Mouse (Mus musculus) kidney, embryonic 15.5 days (tissue): ENCODE data around the gene Vsig8. TPM values are rescaled to one million over a fixed set of nuclear protein-coding genes. Genes with fewer than 3 reads are reported as not detected.

Experiments
- ATAC-seq: fragments of 200-750 bp; cut with Nextera tagmentation; replicated peaks from 2 replicates; pipeline ENCODE4 v1.8.0; 2017; ENCODE audit warnings: moderate TSS enrichment; ENCODE audit not compliant: low FRiP score
- H3K27ac ChIP-seq: fragments of 300-500 bp; sonication (generic); 2 replicates; pipeline ENCODE4 v1.5.1; 2015; ENCODE audit warnings: mild to moderate bottlenecking, inconsistent platforms
- H3K27me3 ChIP-seq: fragments of 300-500 bp; sonication (generic); 2 replicates; pipeline ENCODE4 v1.6.1; 2015; ENCODE audit warnings: inconsistent platforms
- H3K36me3 ChIP-seq: fragments of 300-500 bp; sonication (generic); 2 replicates; pipeline ENCODE4 v1.6.1; 2015; ENCODE audit warnings: inconsistent platforms
- H3K4me1 ChIP-seq: fragments of 300-500 bp; sonication (generic); 2 replicates; pipeline ENCODE4 v1.6.1; 2015; ENCODE audit warnings: inconsistent platforms
- H3K4me2 ChIP-seq: fragments of 300-500 bp; sonication (generic); 2 replicates; pipeline ENCODE4 v1.6.1; 2015; ENCODE audit warnings: moderate library complexity, mild to moderate bottlenecking, inconsistent platforms
- H3K4me3 ChIP-seq: fragments of 300-500 bp; sonication (generic); replicated peaks from 2 replicates; pipeline ENCODE4 v1.5.1; 2015; ENCODE audit warnings: mild to moderate bottlenecking, inconsistent platforms
- H3K9ac ChIP-seq: fragments of 300-500 bp; sonication (generic); 2 replicates; pipeline ENCODE4 v1.6.1; 2015; ENCODE audit warnings: mild to moderate bottlenecking, inconsistent platforms
- H3K9me3 ChIP-seq: fragments of 300-500 bp; sonication (generic); replicated peaks from 2 replicates; pipeline ENCODE4 v1.6.1; 2016; ENCODE audit warnings: inconsistent platforms
- WGBS: fragments of 180-500 bp; shearing (Covaris S2); methylation state at CpG from one replicate; pipeline ENCODE4 v1.1.7; 2015; ENCODE audit warnings: mixed read lengths; 5-methylcytosine and 5-hydroxymethylcytosine counted together
- polyA plus RNA-seq: library from polyadenylated mRNA; unstranded; fragments of >200 nt; fragmentation: Nextera tagmentation; extraction: Ambion mirVana; gene quantifications from 2 replicates; pipeline ENCODE4 v1.2.1, GENCODE M21; 2015

Vsig8 gene
- polyA plus RNA-seq = 0.57 and 0.59 TPM in 2 replicates

DNA sequence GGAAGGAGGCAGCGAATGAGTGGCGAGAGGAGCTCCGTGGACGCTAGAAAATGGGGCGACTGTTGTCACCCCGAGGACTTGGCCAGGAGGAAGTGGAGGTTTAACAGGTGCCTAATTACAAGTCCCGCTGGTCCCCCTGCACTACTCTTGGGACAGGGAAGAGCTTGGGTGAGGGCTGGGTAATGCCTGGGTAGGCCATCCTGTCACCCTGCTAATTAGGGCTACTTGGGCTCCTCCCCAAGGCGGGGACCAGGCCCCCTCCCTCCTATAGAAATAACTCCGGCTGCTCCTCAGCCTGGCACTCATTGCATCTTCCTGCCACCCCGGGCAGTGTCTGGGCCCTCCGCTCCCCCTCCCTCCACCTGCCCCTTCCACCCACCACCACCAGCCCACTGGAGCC, at the start of gene Vsig8:
TSS of gene Vsig8 (plus strand) at position 301 of the 400 bp plus-strand sequence.
- no peak within 1 kb of the TSS for H3K4me2 ChIP-seq
- H3K36me3 ChIP-seq = no peaks in the 10 kb centered on the region
- WGBS = 71% methylated on average over 11 of the region's 11 CpGs
- H3K27ac ChIP-seq = no peak within 1 kb of the TSS
- H3K4me1 ChIP-seq = peaks cover 39% of the 10 kb centered on the region
- no peak within 1 kb of the TSS for H3K4me3 ChIP-seq
- ATAC-seq = no peak
- peaks cover 28% of the 10 kb centered on the region for H3K27me3 ChIP-seq
- H3K9me3 ChIP-seq = no peaks in the 10 kb centered on the region
- no peak within 1 kb of the TSS for H3K9ac ChIP-seq

DNA sequence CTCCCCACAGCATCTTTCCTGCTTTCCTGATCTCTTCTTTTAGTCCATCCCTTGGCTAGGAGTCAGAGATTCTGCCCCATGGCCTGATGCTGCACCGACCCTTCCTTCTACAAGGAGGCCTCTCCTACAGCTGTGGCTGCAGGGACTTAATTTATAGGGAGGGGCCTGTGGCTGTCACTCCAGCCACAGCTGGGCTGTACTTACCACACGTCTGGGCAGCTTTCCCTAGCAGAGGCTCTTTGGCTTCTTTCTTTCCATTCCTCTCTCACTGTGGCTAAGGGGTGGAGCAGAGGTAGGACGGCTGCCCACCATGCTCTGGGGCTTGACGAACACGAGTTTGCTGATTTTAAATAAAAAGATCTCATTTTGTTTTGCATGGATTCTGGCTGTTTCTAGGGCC, 48.7 kb upstream of the Vsig8 start:
- 56% methylated on average over 5 of the region's 5 CpGs for WGBS
- no peak overlapping the region for H3K27ac ChIP-seq
- H3K27me3 ChIP-seq = no peaks in the 10 kb centered on the region
- peaks cover 52% of the 10 kb centered on the region for H3K4me1 ChIP-seq
- H3K4me3 ChIP-seq = no peak overlapping the region
- ATAC-seq = no peak
- H3K36me3 ChIP-seq = peaks cover 36% of the 10 kb centered on the region
- H3K9me3 ChIP-seq = no peaks in the 10 kb centered on the region
- no peak overlapping the region for H3K9ac ChIP-seq
- H3K4me2 ChIP-seq = no peak overlapping the region

DNA sequence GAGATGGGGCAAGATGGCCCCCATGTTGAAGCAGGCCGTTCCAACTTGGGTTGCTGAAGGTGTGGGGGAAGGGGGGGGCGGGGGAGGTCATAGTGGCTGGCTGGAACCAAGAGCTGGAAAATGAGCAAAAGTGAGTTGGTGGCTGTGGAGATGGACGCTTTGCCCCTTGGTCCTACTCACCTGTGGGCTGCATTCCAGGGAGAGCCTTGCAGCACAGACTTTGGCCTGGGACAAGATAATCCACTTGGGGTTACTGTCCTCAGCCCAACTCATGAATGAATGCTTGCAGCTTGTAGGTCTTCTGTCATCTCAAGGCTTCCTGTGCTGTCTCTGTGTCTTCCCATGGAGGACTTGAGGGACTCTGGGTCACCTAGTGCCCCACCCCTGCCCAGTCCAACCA, 48.0 kb upstream of the Vsig8 start:
- Histone ChIP-seq H3K4me2 (no peak overlapping the region), H3K9ac (no peak overlapping the region), H3K36me3 (peaks cover 36% of the 10 kb centered on the region), H3K4me1 (peaks cover 49% of the 10 kb centered on the region), H3K27me3 (no peaks in the 10 kb centered on the region), H3K27ac (no peak overlapping the region), H3K9me3 (no peaks in the 10 kb centered on the region), H3K4me3 (no peak overlapping the region)
- WGBS = 78% methylated on average over 3 of the region's 3 CpGs
- no peak for ATAC-seq

DNA sequence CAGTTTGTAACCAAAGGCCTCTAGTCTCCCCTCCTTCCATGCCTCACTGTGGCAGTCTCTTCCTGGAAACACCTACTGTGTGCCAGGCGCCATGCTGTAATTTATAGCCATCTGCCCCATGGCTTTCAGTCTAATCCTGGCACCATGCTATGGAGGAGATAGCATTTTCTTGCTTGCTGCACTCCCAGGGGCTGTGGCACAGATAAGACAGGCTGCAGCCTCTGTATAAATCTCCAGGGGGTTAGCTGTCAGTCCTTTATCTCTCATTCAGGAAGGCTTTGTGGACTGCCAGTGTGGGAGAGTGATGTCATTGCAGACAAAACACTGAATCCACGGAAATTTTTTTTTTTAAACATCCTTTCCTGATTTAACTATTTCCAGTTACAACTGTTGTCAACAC, 47.6 kb upstream of the Vsig8 start:
- 59% methylated on average over 2 of the region's 2 CpGs for WGBS
- no peak for ATAC-seq
- Histone ChIP-seq H3K4me1 (peaks cover 49% of the 10 kb centered on the region), H3K4me2 (no peak overlapping the region), H3K9ac (no peak overlapping the region), H3K27ac (no peak overlapping the region), H3K27me3 (no peaks in the 10 kb centered on the region), H3K4me3 (no peak overlapping the region), H3K9me3 (no peaks in the 10 kb centered on the region), H3K36me3 (peaks cover 36% of the 10 kb centered on the region)

DNA sequence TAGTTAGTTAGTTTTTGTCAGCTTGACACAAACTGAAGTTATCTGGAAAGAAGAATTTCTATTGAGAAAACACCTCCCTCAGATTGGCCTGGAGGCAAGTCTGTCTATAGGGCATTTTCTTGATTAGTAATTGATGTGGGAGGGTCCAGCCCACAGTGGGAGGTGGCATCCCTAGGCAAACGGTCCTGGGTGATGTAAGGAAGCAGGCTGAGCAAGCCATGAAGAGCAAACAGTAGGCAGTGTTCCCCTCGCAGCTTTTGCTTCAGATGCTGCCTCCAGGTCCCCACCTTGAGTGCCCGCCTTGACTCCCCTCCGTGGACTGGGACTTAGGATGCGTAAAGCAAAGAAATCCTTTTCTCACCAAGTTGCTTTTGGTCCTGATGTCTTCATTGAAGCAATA, 46.5 kb upstream of the Vsig8 start:
- Histone ChIP-seq H3K9ac (no peak overlapping the region), H3K4me2 (no peak overlapping the region), H3K36me3 (peaks cover 36% of the 10 kb centered on the region), H3K27me3 (no peaks in the 10 kb centered on the region), H3K4me1 (peaks cover 51% of the 10 kb centered on the region), H3K4me3 (no peak overlapping the region), H3K9me3 (no peaks in the 10 kb centered on the region), H3K27ac (no peak overlapping the region)
- ATAC-seq = no peak
- WGBS = 79% methylated on average over 5 of the region's 5 CpGs

DNA sequence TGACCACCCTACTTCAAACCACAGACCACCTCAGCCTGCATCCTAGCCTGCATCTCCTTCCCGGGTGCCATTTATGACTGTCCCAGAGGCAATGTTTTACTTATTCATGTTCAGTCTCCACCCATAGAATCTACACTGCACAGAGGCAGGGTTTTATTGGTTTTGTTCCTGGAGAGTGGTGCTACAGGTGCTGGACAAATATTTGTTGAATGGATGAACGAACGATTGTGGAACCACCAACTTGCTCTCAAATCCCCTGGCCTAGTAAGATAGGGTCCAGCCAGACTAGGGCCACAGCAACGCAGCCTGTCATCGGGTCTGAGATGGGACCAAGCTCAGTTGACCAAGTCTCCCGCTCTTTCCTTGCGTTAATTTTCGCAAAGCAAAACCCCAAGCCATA, 45.8 kb upstream of the Vsig8 start:
- Histone ChIP-seq H3K27ac (peak overlapping the region; percentile 18; the same call in 1 of the 2 replicates), H3K9me3 (no peaks in the 10 kb centered on the region), H3K9ac (no peak overlapping the region), H3K4me2 (peak overlapping the region; percentile 37; the same call in 1 of the 2 replicates), H3K36me3 (peaks cover 36% of the 10 kb centered on the region), H3K4me3 (peak overlapping the region; percentile 7; the same call in 1 of the 2 replicates), H3K4me1 (peaks cover 51% of the 10 kb centered on the region), H3K27me3 (no peaks in the 10 kb centered on the region)
- peak; percentile 7; the same call in 1 of the 2 replicates for ATAC-seq
- 35% methylated on average over 8 of the region's 8 CpGs for WGBS

DNA sequence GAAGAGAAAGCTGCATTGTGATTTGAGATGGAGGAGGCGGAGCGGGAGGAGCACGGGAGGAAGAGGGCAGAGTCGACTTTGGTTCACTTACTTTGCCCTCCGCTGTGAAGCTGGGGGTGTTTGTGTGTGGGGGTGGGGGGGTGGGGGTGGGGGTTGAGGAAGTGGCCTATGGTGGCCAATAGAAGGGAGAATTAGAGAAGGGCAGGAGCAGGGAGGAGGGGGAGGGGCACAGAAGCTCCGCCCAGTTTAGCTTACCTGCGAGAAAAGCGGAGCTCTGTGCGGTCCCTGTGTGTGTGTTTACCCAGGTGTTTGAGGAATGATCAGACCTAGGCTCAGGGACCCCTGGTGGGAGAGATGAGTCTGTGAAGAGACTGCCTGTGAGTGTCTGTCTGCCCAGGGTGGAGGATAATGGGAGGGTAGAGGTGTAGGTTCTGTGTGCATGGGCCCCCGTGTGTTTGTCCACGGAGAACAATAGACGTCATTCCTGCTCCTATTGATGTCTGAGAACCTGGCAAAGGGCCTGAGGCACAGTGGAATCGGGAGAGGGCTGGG, 45.2 kb upstream of the Vsig8 start:
- whole genome bisulfite sequencing = 25% methylated on average over 13 of the region's 13 CpGs
- Histone ChIP-seq H3K4me3 (peak overlapping the region; percentile 7; the same call in 1 of the 2 replicates), H3K27me3 (no peaks in the 10 kb centered on the region), H3K4me2 (peak overlapping the region; percentile 37), H3K9me3 (no peaks in the 10 kb centered on the region), H3K4me1 (peaks cover 56% of the 10 kb centered on the region), H3K36me3 (peaks cover 30% of the 10 kb centered on the region), H3K9ac (no peak overlapping the region), H3K27ac (0 out of 2 replicates have a peak overlapping the region, but pooled peaks have one; percentile 18)
- ATAC-seq = peak; percentile 42

DNA sequence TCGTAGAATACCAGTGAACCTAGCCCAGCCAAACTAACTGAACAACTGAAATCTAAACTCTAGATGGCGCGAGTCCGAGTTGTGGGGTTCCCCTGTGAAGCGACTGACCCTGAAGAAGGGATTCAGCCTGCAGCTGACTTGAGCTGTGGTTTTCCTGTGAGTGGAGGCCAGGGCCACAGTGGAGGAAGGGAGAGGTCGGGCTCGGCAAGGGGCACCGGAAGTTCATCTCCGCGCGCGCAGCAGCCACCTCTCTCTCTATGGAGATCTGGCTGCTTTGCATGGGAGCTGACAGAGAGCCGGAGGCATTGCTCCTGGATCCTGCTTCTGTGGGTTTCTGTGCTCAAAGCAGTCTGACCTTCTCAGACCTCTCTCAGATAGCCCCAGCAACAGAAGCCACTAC, 42.8 kb upstream of the Vsig8 start:
- Histone ChIP-seq H3K36me3 (peaks cover 6% of the 10 kb centered on the region; the same call in 1 of the 2 replicates), H3K4me3 (no peak overlapping the region), H3K4me1 (peaks cover 51% of the 10 kb centered on the region), H3K9ac (no peak overlapping the region), H3K9me3 (peaks cover 4% of the 10 kb centered on the region), H3K27me3 (no peaks in the 10 kb centered on the region), H3K4me2 (peak overlapping the region; percentile 31), H3K27ac (peak overlapping the region; percentile 66)
- 23% methylated on average over 13 of the region's 13 CpGs for WGBS
- no peak for ATAC-seq

DNA sequence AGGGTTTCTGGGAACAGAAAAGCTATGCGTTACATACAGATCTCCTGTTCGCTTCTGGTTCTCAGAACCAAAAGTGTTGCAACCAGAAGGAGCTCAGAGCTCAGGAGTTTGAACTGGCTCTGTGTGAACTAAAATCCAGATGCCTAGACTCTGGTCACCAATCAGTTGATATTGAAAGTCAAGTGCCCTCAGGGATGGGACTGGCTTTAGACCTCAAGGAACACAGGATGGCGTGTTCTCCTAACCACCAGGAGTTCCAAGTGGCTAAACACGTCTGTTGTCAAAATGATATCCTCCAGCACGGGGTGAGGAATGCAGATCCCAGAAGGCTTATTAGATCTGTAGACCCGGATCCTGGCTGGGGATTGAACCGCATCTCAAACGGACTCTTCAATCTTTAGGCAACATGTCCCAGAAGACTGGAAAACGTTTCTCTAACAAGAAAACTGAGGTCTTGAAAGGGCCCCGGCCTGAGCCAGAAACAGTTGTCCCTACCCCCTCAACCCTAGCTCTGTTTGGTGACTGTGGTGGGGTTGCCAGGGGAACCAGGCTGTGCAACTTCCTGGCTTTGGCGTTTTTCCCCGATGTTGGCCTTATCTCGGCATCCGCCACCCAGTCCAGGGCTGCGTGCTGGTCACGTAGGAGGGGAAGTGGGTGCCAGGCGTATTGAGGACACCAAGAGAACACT, 42.1 kb upstream of the Vsig8 start:
- Histone ChIP-seq H3K36me3 (no peaks in the 10 kb centered on the region), H3K9ac (no peak overlapping the region), H3K27me3 (no peaks in the 10 kb centered on the region), H3K27ac (peak overlapping the region; percentile 66), H3K4me1 (peaks cover 51% of the 10 kb centered on the region), H3K4me2 (no peak overlapping the region), H3K4me3 (no peak overlapping the region), H3K9me3 (peaks cover 4% of the 10 kb centered on the region)
- ATAC-seq = no peak; the same call in 1 of the 2 replicates
- 73% methylated on average over 17 of the region's 17 CpGs for WGBS

DNA sequence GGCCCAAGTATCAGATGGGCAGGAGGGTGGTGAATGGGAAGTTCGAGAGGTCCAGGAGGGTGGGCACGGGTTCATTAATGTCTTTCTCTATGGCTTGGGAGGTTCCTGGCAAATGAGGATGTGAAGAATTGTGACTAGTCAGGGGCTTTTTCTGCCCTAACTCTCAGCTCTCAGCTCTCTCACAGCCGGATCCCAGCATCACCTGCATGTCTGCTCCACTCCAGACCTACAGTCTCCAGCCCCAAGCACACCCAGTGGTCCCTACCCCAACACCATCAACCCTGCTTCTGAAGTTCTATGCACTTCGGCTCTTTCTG, 41.6 kb upstream of the Vsig8 start:
- peak overlapping the region; percentile 66 for H3K27ac ChIP-seq
- H3K9me3 ChIP-seq = peaks cover 4% of the 10 kb centered on the region
- no peak for ATAC-seq
- no peak overlapping the region for H3K9ac ChIP-seq
- peaks cover 51% of the 10 kb centered on the region for H3K4me1 ChIP-seq
- no peaks in the 10 kb centered on the region for H3K36me3 ChIP-seq
- H3K4me3 ChIP-seq = no peak overlapping the region
- no peak overlapping the region for H3K4me2 ChIP-seq
- no peaks in the 10 kb centered on the region for H3K27me3 ChIP-seq
- WGBS = 81% methylated on average over 4 of the region's 4 CpGs

DNA sequence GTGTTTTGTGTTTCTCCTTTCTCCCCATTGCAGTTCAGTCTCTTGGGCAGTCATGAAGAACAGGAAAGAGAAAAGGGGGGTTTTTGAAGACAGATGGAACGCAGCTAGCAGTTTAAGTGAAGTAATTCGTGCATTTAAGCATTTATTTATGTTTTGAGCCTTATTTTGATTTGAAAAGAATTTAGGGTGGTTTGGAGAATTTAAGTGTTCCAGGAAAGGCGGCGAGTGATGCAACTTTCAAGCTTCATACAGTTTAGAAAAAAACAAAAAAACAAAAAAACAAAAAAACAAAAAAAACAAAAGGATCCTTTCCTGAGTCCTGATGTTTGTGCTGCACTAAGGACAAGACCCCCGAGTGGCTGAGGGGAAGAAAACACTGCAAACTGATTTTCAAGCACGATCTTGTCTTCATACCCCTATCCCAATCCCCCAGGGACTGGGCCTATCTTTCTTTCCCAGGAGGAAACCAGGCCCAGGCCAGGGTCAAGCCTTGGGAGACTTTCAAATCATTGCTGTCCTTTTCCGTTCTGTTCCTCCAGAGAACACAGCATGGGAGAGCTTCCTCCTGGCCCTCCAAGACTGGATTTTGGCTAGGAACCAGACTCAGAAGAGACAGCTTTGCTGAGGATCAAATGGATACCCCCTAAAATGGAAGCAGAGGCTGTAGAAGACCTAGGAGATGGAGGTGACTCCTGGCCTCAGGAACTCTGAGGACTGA, 41.0 kb upstream of the Vsig8 start:
- H3K4me3 ChIP-seq = no peak overlapping the region
- no peaks in the 10 kb centered on the region for H3K36me3 ChIP-seq
- H3K4me1 ChIP-seq = peaks cover 50% of the 10 kb centered on the region
- H3K9ac ChIP-seq = no peak overlapping the region
- H3K9me3 ChIP-seq = peaks cover 4% of the 10 kb centered on the region
- no peaks in the 10 kb centered on the region for H3K27me3 ChIP-seq
- H3K27ac ChIP-seq = peak overlapping the region; percentile 66
- ATAC-seq = no peak
- H3K4me2 ChIP-seq = no peak overlapping the region
- WGBS = 74% methylated on average over 7 of the region's 7 CpGs

DNA sequence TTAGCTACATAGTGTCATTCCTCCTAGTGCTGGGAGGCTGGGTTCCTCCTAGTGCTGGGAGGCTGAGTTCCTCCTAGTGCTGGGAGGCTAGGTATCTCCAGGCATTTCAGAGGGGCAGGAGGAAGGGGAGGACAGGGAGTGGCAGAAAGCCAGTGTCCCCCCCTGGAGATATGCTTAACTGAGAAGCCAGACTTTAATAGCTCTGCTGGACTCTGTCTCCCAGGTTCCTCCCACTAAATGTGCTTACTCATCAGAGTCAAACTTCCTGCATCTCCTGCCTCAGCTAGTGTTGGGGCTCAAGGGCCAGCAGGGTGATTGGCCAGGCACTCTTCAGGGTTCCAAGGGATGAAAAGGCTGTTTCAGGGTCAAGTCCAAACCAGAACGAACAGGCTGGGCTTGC, 40.3 kb upstream of the Vsig8 start:
- H3K4me1 ChIP-seq = peaks cover 50% of the 10 kb centered on the region

More for the DNA sequence above, 40.3 kb upstream of the Vsig8 start:
- peak overlapping the region; percentile 63 for H3K27ac ChIP-seq
- peaks cover 4% of the 10 kb centered on the region for H3K9me3 ChIP-seq
- no peaks in the 10 kb centered on the region for H3K27me3 ChIP-seq
- no peak overlapping the region for H3K4me3 ChIP-seq
- no peak overlapping the region for H3K4me2 ChIP-seq
- ATAC-seq = 0 out of 2 replicates have a peak, but pooled peaks have one; percentile 20
- H3K36me3 ChIP-seq = no peaks in the 10 kb centered on the region
- H3K9ac ChIP-seq = no peak overlapping the region
- 65% methylated on average over 1 of the region's 1 CpGs for WGBS
